Mouse (Mus musculus) adrenal gland, adult 18-20 months (tissue): ENCODE measurements around the gene Rbm12b1. TPM values are rescaled to one million over a fixed set of nuclear protein-coding genes. Genes with fewer than 3 reads are reported as not detected.
"Not testable (repeated sequence)": the region's sequence is repeated elsewhere in the genome, so short reads cannot be mapped to it uniquely, and the experiment has no call there.

Experiments used
- DNase-seq, 2 experiments: peaks; one replicate each; pipeline ENCODE4 v3.0.0; 2021 to 2022; ENCODE audit warnings: low spot score in 2 of 2
- long read RNA-seq, 2 experiments: library from polyadenylated mRNA; stranded (forward); transcript quantifications; one replicate each; pipeline ENCODE4 v2.0.0; 2021
- total RNA-seq, 2 experiments: library from RNA; stranded (reverse); gene quantifications; 1 replicate in 1 of 2; 2 replicates in 1 of 2; pipeline ENCODE4 v1.2.3; 2021

Rbm12b1 gene
- total RNA-seq: 10 to 100 TPM; 10.5 to 12.0 TPM
- long read RNA-seq, experiment 1, partial matches to known transcripts: 0 of 3 reads
- long read RNA-seq, experiment 1, other reads (novel, unspliced or antisense): 3 of 3 reads
- long read RNA-seq, experiment 2, partial matches to known transcripts: 0 of 6 reads
- long read RNA-seq, experiment 2, other reads (novel, unspliced or antisense): 3 of 6 reads

DNA sequence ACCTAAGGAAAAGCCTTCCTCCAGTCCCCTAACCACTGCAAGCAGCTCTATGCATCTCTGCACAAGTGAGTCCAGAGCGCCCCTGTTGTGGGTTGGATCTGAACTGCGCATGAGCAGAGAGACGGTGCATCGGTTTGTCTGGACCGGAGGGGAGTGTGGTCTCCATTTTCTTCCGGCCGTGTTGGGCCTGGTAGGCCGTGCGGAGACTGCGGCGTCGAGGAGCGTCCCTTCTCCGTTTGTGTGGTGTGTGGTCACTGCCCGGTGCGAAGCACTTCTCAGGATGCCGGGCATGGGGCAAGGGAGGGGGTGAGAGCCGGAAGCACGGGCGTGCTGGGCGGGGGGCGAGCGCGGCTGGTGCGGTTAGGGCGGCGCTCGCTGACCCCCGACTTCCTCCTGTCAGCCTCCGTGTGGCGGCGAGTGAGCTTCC lies at the start of gene Rbm12b1:
Gene Rbm12b1 (plus strand): TSS at position 124 of the 427 bp plus-strand sequence.
- DNase-seq: peak; percentile 42 to 54

DNA sequence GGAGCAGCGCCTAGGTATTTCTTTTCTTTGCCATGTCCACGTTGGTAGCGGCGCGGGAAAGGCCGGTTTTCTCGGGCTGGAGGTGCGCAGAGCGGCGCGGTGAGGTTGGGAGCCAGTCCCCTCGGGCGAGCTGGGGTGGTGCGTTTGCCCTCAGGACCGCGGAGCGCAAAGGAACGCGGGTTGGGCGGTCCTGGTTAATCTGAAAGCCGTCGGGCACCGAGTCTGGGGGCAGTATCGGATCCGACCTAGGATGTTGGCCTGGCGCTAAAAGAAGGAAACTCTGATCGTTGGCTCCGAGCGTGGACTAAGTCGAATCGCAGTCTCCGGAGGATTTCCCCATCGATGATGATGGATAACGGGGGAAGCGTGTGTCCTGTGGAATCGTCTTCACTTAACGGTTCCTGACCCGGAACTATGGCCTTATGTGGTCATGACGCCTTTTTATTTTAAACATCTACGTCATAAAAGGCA lies 563 bp downstream of the Rbm12b1 start:
- not testable (repeated sequence) for DNase-seq

DNA sequence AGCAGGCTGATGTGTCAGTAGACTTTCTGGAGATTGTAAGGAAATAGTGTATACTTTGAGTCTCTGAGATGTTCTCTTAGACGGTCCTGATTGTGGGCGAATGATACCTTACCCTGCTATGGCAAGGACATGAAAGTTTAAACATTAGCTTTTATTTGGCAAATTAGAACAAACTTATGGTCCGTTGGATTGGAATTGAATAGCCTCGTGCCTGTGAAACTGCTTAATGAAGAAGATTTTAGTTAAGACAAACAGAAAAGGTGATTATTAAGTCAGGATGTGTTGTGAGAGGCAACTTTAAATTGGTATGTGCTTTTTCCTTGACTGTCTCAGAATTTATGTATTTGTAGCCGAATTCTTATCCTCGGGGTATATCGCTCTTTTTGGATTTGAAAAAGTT lies 1.5 kb downstream of the Rbm12b1 start:
- DNase-seq: not testable (repeated sequence)

DNA sequence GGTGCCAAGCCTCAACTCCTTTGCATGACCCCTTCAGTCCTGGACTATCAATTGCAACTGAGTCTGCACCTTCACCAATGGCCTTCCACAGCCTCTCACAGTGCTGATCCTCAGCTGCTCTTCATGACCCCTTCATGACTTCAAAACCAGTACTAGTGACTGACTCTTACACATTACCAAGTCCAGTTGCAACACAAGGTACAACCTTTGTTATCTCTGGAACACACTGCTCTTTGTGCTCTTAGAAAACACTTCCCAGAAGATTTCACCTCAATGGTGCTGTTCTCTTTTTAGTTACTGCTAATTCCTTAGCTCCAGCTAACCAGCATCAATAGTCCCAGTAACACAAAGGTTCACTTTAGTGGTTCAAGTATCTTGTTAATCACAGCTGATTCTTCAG lies 7.6 kb downstream of the Rbm12b1 start:
- no peak for DNase-seq

DNA sequence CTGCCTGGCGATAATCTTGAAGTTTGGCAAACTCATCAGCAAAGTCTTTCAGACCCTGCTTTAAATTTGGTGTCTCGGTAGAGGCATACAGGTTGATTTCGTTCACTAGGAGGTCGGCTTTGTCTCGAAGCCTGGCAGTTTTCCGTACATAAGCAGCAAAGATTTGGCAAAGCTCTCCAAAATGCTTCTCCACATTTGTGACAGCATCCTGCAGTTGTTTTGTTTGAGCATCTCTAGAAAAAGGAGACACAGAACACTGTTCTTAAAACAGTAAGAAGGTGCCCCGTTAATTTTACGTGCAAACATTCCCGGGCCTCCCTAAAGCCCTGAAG lies 30.9 kb downstream of the Rbm12b1 start:
- DNase-seq: no peak

DNA sequence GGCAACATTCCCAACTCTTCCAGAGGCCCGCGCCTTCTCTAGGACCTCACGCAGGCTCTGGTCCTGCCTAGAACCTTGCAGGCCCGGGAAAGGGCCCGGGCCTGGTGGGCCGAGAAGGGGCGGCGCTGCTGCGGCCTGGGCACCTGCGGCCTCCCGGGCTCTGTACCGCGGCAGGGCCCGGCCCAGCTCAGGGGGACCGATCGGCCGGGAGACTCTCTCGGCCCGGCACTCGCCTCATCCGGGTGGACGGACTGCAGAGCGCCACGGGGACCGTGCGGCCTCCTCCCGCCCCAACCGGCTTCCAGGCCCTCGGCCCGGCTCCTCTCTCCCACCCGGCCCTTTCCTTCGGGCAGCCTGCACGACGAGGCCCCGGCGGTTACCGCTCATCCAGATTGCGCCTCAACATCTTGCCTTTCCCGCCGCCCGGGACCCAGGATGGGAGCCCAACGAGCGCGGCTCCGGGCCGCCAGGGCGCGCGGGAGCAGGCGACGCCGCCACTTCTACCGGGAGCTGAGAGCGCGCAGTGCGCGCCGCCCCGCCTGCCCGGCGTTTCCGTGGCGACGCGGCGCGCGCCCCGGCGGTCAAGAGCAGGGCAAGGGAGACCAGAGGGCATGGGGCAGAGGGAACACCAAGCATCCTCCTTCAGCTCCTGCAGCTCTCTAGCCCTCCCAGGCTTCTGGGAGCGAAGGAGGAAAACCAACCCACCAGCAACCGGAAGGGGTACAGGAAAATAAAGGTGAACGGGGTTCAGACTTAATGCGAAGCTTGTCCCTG lies 31.4 kb downstream of the Rbm12b1 start, which contains the start of gene Fam92a:
Gene Fam92a (minus strand): TSS at position 698 of the 774 bp plus-strand sequence.
- DNase-seq: peak; percentile 68 to 71

DNA sequence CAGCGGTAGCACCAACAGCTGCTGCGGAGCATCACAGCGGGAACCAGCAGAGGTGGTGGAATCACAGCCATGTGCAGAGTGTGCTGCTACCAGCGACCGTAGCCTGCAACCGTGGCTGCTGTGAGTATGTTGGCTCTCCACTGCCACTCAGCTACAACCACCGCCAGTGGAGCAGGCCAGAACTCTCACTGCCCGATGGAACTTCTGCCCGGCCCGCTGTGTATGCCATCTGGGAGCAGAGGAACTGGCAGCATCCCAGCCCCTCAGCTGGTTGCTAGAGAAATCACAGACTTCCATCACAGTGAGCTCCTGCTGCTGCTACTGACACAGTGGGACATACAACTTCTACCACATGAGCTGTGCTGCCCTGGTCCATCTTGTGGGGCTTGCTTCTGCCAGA lies 38.9 kb downstream of the Rbm12b1 start:
- DNase-seq: no peak

Other genes starting within 250 kb of the Rbm12b1 start
- gene Gm10604, start 159.0 kb upstream of the Rbm12b1 start, total RNA-seq: not detected
- 10 to 100 TPM; 12.1 to 12.3 TPM for gene Rbm12b2, start 50.8 kb upstream of the Rbm12b1 start, total RNA-seq
- 10 to 100 TPM; 24.4 to 27.9 TPM for gene Fam92a, start 31.8 kb downstream of the Rbm12b1 start, total RNA-seq